Mouse (Mus musculus) stomach, embryonic 15.5 days (tissue): ENCODE measurements around the gene Ankrd13c. TPM values are rescaled to one million over a fixed set of nuclear protein-coding genes. Genes with fewer than 3 reads are reported as not detected.
A peak's percentile ranks its signal among the peaks of the same experiment; 100 is the strongest.
"Not testable (repeated sequence)": the region's sequence is repeated elsewhere in the genome, so short reads cannot be mapped to it uniquely, and the experiment has no call there.

Source experiments
- ATAC-seq: fragments of 200-750 bp; cut with Nextera tagmentation; 2 replicates; pipeline ENCODE4 v1.8.0; 2017; ENCODE audit warnings: low read depth, moderate number of reproducible peaks, moderate TSS enrichment; ENCODE audit not compliant: insufficient read depth, low FRiP score
- H3K27ac ChIP-seq: fragments of 300-500 bp; sonication (generic); 2 replicates; pipeline ENCODE4 v1.5.1; 2015; ENCODE audit warnings: mild to moderate bottlenecking, inconsistent platforms
- H3K27me3 ChIP-seq: fragments of 300-500 bp; sonication (generic); replicated peaks from 2 replicates; pipeline ENCODE4 v1.6.1; 2015; ENCODE audit warnings: inconsistent platforms
- H3K36me3 ChIP-seq: fragments of 300-500 bp; sonication (generic); 2 replicates; pipeline ENCODE4 v1.6.1; 2015; ENCODE audit warnings: inconsistent platforms
- H3K4me1 ChIP-seq: fragments of 300-500 bp; sonication (generic); 2 replicates; pipeline ENCODE4 v1.6.1; 2015; ENCODE audit warnings: inconsistent platforms
- H3K4me2 ChIP-seq: fragments of 300-500 bp; sonication (generic); 2 replicates; pipeline ENCODE4 v1.6.1; 2015; ENCODE audit warnings: mild to moderate bottlenecking, inconsistent platforms
- H3K4me3 ChIP-seq: fragments of 300-500 bp; sonication (generic); replicated peaks from 2 replicates; pipeline ENCODE4 v1.5.1; 2015; ENCODE audit warnings: inconsistent platforms
- H3K9ac ChIP-seq: fragments of 300-500 bp; sonication (generic); 2 replicates; pipeline ENCODE4 v1.6.1; 2015; ENCODE audit warnings: inconsistent platforms
- H3K9me3 ChIP-seq: fragments of 300-500 bp; sonication (generic); 2 replicates; pipeline ENCODE4 v1.6.1; 2016; ENCODE audit warnings: inconsistent platforms
- WGBS: fragments of 180-500 bp; shearing (Covaris S2); methylation state at CpG from one replicate; pipeline ENCODE4 v1.1.7; 2015; 5-methylcytosine and 5-hydroxymethylcytosine counted together
- polyA plus RNA-seq: library from polyadenylated mRNA; unstranded; fragments of >200 nt; fragmentation: Nextera tagmentation; extraction: Ambion mirVana; gene quantifications from 2 replicates; pipeline ENCODE4 v1.2.1, GENCODE M21; 2015

Gene Ankrd13c
- polyA plus RNA-seq, 1 experiment from 2014 or later, result 19.0 TPM

DNA sequence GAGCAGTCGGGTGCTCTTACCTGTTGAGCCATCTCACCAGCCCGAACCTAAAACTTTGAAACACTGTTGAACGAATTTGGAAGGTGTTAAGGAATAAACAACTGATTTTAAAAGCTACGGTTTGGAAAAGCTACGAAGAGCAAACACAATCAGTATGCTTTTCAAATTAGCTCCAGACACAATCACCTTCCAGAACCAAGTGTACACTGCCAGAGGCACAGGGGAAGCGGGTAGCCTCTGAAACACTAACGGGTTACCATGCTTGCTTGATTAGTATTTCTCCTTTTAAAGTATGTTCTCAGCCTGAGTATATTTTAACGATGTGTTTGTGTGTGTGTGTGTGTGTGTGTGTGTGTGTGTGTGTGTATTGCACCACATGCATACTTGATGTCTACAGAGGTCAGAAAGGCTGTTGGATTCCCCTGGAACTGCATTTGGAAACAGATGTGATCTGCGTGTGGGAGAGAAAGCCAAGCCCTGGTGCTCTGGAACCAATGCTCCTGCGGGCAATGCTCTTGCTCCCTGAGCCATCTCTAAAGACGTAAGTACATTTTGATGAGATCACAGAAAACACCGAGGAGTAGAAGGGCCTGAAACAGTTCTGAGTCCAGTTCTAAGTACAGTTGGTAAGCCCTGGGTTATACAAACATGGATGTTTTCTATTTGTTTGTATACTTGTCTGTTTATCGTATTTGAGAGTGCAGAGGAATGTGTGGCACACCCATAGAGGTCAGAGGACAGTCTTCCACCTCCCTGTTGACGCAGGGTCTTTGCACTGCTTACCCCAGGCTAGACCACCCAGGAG, 21.1 kb upstream of the Ankrd13c start:
- Histone ChIP-seq H3K4me3 (no peak overlapping the region), H3K36me3 (no peaks in the 10 kb centered on the region), H3K4me1 (no peaks in the 10 kb centered on the region; the same call in 1 of the 2 replicates), H3K27me3 (no peaks in the 10 kb centered on the region), H3K27ac (no peak overlapping the region), H3K9me3 (no peaks in the 10 kb centered on the region), H3K4me2 (no peak overlapping the region), H3K9ac (no peak overlapping the region)
- 81% methylated on average over 14 of the region's 14 CpGs for WGBS
- ATAC-seq, result no peak

DNA sequence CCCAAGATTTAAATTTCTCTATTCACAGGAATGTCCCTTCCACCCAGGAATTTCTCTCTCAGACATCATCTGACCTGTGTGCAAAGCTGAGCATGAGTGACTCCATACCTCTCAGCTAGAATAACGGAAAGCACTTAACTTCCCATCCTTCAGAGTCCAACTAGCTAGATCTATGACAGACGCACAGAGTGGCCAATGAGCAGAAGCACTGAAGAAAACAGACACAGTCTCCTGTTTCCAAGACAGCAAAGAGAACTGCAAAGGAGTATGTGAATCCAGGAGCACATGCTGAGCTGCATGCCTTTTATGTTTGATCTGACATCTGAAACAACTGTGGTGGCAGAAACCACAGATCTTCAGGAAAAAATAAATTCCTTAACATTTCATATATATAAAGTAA, 20.3 kb upstream of the Ankrd13c start:
- Histone ChIP-seq H3K9ac (no peak overlapping the region), H3K27ac (no peak overlapping the region), H3K9me3 (no peaks in the 10 kb centered on the region), H3K4me3 (no peak overlapping the region), H3K27me3 (no peaks in the 10 kb centered on the region), H3K4me1 (no peaks in the 10 kb centered on the region; the same call in 1 of the 2 replicates), H3K4me2 (no peak overlapping the region), H3K36me3 (no peaks in the 10 kb centered on the region)
- ATAC-seq, result no peak
- 43% methylated on average over 2 of the region's 2 CpGs for WGBS

GRCm38 (mm10) chr3:157928731-157929130, 18.3 kb upstream of the Ankrd13c start:
- Histone ChIP-seq H3K4me2 (no peak overlapping the region), H3K9ac (no peak overlapping the region), H3K4me3 (no peak overlapping the region), H3K9me3 (no peaks in the 10 kb centered on the region), H3K27ac (no peak overlapping the region), H3K27me3 (no peaks in the 10 kb centered on the region), H3K4me1 (no peaks in the 10 kb centered on the region; the same call in 1 of the 2 replicates), H3K36me3 (no peaks in the 10 kb centered on the region)
- 75% methylated on average over 2 of the region's 2 CpGs for WGBS
- no peak for ATAC-seq

- Histone ChIP-seq H3K4me1 (no peaks in the 10 kb centered on the region; the same call in 1 of the 2 replicates), H3K9me3 (no peaks in the 10 kb centered on the region), H3K27ac (no peak overlapping the region), H3K36me3 (no peaks in the 10 kb centered on the region), H3K9ac (no peak overlapping the region), H3K4me2 (no peak overlapping the region), H3K4me3 (no peak overlapping the region), H3K27me3 (no peaks in the 10 kb centered on the region)
- no peak for ATAC-seq
- 79% methylated on average over 1 of the region's 1 CpGs for WGBS
Observed at GRCm38 (mm10) chr3:157929417-157929816, 17.6 kb upstream of the Ankrd13c start.

DNA sequence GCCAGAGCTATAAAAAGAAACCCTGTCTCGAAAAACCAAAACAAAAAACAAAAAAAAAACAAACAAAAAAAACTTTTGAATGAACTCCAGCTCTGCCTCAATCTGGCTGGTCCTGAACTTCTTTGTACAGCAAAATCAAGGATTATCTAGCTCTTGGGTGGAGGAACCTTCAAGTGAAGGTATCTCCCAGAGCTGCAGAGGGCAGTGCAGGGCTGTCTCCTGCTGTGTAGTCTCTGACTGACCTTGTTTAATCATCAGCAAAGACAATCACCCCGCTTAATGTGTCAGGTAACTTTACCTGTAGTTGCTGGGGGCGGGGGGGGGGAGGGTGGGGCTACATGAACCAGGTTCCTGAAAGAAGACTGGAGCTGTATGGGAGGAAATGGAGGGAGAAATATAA, 15.4 kb upstream of the Ankrd13c start:
- no peak overlapping the region for H3K9ac ChIP-seq
- H3K27ac ChIP-seq, result no peak overlapping the region
- no peaks in the 10 kb centered on the region for H3K36me3 ChIP-seq
- no peaks in the 10 kb centered on the region for H3K9me3 ChIP-seq
- H3K4me3 ChIP-seq, result no peak overlapping the region
- H3K4me1 ChIP-seq, result no peaks in the 10 kb centered on the region
- no peak overlapping the region for H3K4me2 ChIP-seq
- 53% methylated on average over 3 of the region's 3 CpGs for WGBS
- ATAC-seq, result no peak
- H3K27me3 ChIP-seq, result no peaks in the 10 kb centered on the region

DNA sequence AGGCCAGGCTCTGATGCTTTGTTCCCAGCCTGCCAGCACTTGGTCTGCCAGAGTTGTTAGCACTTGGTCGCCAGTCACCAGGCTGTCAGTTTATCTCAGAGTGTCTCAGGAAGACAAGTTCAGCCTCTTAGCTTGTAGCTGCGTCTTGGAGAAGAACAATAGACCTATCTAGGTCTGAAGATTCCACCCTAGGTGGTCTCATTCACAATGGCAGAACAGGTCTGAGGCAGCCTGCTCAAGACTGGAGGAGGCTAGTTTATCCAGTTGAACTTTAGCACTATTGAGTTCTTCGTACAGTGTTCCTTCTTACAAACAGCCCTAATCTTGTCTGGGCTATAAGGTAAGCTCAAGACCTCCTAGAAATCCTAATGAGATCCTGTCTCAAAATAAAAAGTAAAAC, 15.0 kb upstream of the Ankrd13c start:
- no peak overlapping the region for H3K9ac ChIP-seq
- no peaks in the 10 kb centered on the region for H3K9me3 ChIP-seq
- H3K27ac ChIP-seq, result no peak overlapping the region
- no peak overlapping the region for H3K4me2 ChIP-seq
- 38% methylated on average over 3 of the region's 3 CpGs for WGBS
- H3K27me3 ChIP-seq, result no peaks in the 10 kb centered on the region
- H3K36me3 ChIP-seq, result no peaks in the 10 kb centered on the region
- no peak for ATAC-seq
- no peaks in the 10 kb centered on the region for H3K4me1 ChIP-seq
- no peak overlapping the region for H3K4me3 ChIP-seq

DNA sequence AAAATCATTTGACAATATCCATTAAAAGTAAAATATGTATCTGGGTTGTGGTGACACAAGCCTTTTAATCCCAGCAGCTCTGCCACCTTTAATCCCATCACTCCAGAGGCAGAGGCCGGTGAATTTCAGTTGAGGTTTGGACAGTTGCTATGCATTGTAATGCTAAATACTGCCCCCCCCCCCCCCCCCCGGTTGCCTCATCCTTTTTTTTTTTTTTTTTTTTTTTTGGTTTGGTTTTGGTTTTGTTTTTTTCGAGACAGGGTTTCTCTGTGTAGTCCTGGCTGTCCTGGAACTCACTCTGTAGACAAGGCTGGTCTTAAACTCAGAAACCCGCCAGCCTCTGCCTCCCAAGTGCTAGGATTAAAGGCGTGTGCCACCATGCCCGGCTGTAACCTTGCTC, 13.8 kb upstream of the Ankrd13c start:
- H3K36me3 ChIP-seq, H3K4me1 ChIP-seq, H3K4me2 ChIP-seq, H3K4me3 ChIP-seq, H3K9ac ChIP-seq, H3K27me3 ChIP-seq, H3K9me3 ChIP-seq, ATAC-seq, H3K27ac ChIP-seq: not testable (repeated sequence)
- 84% methylated on average over 5 of the region's 6 CpGs for WGBS

DNA sequence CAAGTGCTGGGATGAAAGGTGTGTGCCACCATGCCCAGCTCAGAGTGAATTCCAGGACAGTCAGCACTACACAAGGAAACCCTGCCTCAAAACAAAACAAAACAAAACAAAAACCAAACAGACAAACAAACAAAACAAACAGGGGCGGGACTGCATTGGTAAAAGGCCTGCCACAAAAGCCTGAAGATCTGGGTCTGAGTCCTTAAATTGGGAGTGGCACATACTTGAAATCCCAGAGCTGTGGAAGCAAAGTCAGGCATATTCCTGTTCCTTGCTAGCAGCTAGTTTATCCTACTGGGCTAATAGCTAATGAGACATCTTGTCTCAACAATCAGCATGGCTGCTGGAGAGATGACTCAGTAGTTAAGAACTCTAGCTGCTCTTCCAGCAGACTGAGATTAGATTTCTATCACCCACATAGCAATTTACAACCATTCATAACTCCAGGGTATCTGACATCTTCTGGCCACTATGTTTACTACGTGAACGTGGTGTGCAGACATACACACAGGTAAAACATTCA, 12.7 kb upstream of the Ankrd13c start:
- H3K27me3 ChIP-seq, result no peaks in the 10 kb centered on the region
- no peaks in the 10 kb centered on the region for H3K4me1 ChIP-seq
- no peak for ATAC-seq
- H3K4me2 ChIP-seq, result no peak overlapping the region
- H3K27ac ChIP-seq, result no peak overlapping the region
- H3K4me3 ChIP-seq, result no peak overlapping the region
- H3K9me3 ChIP-seq, result no peaks in the 10 kb centered on the region
- WGBS, result 71% methylated on average over 3 of the region's 3 CpGs
- H3K36me3 ChIP-seq, result no peaks in the 10 kb centered on the region
- no peak overlapping the region for H3K9ac ChIP-seq

DNA sequence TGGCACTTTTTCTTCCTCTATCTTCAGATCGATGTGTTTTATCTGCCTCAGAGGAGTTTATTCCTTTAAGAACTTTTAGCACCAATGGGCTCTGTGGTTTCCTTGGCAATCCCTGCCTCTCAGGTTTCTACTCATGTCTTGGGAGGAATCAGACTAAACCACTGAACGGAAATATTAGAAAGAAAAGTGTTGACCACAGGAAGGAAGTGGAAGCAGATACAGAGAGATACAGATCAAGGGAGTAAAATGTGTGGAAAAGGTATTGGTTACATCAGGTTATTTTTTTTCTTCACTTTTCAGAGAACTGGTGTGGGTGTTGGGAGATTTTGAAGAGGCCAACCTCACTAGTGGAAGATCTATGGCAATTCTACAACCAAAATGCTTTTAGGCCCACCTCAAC, 8.5 kb upstream of the Ankrd13c start:
- Histone ChIP-seq H3K27ac (no peak overlapping the region), H3K27me3 (no peaks in the 10 kb centered on the region), H3K4me2 (no peak overlapping the region), H3K4me3 (no peak overlapping the region), H3K4me1 (no peaks in the 10 kb centered on the region), H3K9ac (no peak overlapping the region), H3K36me3 (no peaks in the 10 kb centered on the region), H3K9me3 (no peaks in the 10 kb centered on the region)
- no peak for ATAC-seq
- 79% methylated on average over 2 of the region's 2 CpGs for WGBS

DNA sequence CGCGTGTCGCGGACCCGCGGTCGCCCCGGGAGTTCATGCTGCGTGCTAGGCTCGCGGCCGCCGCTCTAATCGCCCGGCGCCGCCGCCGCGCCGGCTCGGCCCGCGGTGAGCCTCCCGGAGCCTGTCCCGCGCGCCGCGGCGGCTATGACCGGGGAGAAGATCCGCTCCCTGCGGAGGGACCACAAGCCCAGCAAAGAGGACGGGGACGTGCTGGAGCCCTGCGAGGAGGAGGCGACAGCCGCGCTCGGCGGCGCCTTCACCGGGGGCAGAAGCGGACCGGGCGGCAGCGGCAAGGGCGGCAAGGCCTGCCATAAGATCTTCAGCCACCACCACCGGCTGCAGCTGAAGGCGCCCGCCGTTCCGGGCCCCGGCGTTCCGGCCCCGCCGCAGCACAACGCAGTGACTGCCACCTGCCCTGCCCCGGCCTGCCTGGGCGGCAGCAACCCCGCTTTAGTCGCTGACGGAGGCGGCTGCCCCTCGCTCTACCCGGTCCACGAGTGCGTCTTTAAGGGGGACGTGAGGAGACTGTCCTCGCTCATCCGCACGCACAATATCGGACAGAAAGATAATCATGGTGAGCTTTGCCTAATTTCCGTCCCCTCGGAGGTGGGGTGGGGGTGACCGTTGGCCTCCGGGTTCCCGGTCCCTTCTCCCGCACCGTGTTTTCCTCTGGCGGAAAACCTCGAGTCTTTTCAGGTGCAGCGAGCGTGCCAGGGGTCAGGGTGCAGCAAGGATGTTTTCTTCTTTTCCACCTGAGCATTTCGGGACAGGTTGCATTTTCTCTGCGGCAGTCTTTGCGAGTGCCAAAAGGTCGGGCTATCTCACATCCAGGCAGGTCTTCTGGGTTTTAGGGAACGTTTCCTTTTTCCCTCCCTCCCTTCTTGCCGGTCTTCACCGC, 593 bp downstream of the Ankrd13c start:
- Histone ChIP-seq H3K27ac (peak overlapping the region; percentile 98), H3K36me3 (no peaks in the 10 kb centered on the region; the same call in 1 of the 2 replicates), H3K4me2 (peak overlapping the region; percentile 79), H3K9me3 (no peaks in the 10 kb centered on the region), H3K27me3 (no peaks in the 10 kb centered on the region), H3K9ac (peak overlapping the region; percentile 98), H3K4me3 (peak overlapping the region; percentile 97), H3K4me1 (0 out of 2 replicates have a peak, but pooled peaks cover 3% of the 10 kb centered on the region)
- under 1% methylated on average over 83 of the region's 93 CpGs for WGBS
- ATAC-seq, result peak; percentile 58

DNA sequence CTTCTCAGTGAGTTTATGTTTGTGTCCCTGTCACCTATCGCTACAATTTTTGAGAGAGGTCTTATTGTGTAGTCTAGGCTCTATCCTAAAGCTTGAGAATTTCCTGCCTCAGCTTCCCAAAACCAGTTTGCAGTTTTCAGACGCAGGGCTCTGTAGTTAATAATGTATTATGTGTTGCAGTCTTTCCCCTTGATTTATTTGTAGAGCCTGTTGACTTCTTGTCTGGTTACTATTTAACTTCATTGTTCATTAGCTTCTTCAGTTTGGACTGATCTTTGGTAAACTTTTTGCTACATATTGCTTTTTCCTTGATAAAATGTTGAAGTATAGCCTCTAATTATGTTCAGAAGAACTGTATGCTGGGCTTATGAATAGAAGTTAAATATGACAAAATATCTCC, 5.7 kb downstream of the Ankrd13c start:
- Histone ChIP-seq H3K4me2 (no peak overlapping the region), H3K4me1 (0 out of 2 replicates have a peak, but pooled peaks cover 3% of the 10 kb centered on the region), H3K9me3 (no peaks in the 10 kb centered on the region), H3K9ac (no peak overlapping the region), H3K27me3 (no peaks in the 10 kb centered on the region), H3K36me3 (no peaks in the 10 kb centered on the region; the same call in 1 of the 2 replicates), H3K27ac (no peak overlapping the region), H3K4me3 (no peak overlapping the region)
- 85% methylated on average over 2 of the region's 2 CpGs for WGBS
- no peak for ATAC-seq

DNA sequence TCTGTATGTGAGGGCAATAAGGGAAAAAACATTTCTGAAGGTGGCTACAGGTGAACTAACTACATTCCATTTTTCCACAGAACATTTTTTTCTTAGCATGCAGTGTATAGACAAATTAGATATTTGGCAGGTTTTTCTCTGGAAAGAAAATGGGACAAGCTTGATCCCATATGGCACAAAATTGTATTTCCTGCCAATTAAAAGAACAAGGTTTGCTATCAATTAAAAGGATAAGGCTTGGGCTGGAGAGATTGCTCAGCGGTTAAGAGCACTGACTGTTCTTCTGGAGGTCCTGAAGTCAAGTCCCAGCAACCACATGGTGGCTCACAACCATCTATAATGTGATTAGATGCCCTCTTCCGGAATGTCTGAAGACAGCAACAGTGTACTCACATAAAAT, 8.4 kb downstream of the Ankrd13c start:
- WGBS, result 86% methylated on average over 2 of the region's 2 CpGs
- Histone ChIP-seq H3K9ac (no peak overlapping the region), H3K27me3 (no peaks in the 10 kb centered on the region), H3K9me3 (no peaks in the 10 kb centered on the region), H3K36me3 (no peaks in the 10 kb centered on the region; the same call in 1 of the 2 replicates), H3K4me1 (no peaks in the 10 kb centered on the region), H3K4me2 (no peak overlapping the region), H3K4me3 (no peak overlapping the region), H3K27ac (no peak overlapping the region)
- no peak for ATAC-seq
